Mouse (Mus musculus): ENCODE measurements around the gene Syndig1.
A peak's percentile ranks its signal among the peaks of the same experiment; 100 is the strongest.

Syndig1 gene

DNA sequence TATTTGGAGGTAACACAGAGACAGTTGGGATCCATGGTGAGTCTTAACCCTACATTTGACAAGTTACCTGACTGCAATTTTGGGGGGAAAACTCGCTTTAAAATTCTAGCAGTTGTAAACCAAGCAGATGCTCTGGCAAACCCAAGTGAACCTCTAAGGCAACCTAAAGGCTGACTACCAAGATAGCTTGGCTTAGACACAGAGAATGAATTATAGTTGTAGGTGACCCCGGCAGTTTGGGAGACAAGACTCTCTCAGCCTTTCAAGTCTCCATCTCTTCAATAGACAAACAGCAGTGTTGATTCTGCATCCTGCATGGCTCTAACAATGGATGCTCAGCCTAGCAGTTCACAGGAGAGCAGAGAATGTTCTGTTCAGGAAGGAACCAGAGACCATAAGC lies at the start of gene Syndig1:
Gene Syndig1 (plus strand): TSS at position 301 of the 400 bp plus-strand sequence.
- DNase-seq, result no peak

DNA sequence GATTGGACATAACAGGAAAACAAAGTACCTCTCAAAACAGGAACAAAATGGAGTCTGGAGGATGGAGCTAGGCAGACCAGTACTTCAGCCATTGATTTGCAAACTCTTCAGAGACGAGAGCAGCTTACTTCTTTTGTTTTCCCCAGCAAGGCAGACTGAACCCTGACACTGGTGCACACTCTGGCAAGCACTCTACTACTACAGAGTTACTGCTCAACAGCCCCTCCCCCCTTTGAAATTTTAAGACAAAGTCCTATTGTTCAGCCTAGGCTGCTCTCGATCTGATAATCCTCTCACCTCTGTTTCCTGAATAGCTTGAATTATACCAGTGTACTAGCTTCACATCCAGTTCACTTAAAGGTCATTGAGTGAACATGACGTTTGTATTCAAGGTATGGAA lies 30.4 kb upstream of the Syndig1 start:
- DNase-seq, result no peak

DNA sequence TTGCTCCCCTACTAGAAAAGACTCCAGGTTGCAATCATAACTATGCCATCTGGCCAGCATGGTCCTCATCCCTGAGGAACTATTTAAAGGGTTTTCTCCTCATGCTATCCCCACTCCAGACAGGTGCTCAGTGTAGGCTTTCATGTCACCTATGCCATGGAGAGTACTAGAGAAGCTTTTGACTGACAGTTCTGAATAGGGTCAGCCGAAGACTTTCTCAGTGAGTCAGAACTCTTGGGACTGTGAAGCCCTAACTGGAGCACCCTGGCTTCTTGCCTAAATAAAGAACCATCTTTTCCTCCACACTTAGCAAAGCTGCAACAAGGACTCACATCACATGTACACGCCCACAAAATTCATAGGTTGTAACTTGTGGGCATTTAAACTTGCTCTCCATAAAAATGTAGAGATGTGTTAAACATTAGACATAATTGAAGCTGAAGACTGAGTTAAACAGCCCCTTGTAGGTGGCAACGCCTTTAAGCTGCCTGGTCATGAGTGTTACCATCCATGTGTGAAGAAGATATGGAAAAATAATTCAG lies 24.3 kb upstream of the Syndig1 start:
- no peak for DNase-seq

DNA sequence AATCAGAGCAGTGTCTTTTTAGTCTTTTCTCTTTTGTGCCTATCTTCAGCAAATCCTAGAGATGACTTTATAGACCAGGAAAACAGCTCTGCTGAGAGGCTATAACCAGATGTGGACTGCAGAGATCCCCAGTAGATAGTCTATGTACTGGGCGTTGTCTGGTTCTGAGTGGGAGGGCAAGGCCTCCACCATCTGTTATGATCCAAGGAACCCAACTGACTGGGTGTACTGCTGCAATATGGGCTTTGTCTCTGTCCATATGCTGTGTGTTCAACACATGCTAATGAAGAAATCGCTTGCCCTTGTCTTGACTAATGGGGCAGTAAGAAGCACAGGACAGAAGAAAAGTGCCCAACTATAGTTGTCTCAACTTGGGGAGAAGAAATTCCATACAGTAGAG lies 23.8 kb upstream of the Syndig1 start:
- no peak for DNase-seq

DNA sequence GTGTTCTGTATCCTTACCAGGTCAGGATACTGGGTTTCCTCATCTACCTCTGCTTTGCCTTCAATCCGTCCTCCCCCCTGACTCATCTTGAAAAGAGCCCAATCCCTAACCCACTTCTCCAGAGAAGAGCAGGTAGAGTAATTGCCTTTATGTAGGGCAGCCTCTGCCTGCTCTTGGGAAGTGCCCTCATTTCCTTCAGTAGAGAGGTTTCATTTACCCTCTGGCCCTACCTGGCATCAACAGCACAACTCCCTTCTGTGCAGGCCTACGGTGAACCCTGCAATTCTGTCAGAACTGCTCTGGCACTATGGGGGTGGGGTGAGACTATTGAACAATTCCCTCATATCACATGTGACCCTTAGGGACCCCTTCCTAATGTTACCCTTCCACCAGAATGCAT lies 16.1 kb upstream of the Syndig1 start:
- DNase-seq, result no peak

DNA sequence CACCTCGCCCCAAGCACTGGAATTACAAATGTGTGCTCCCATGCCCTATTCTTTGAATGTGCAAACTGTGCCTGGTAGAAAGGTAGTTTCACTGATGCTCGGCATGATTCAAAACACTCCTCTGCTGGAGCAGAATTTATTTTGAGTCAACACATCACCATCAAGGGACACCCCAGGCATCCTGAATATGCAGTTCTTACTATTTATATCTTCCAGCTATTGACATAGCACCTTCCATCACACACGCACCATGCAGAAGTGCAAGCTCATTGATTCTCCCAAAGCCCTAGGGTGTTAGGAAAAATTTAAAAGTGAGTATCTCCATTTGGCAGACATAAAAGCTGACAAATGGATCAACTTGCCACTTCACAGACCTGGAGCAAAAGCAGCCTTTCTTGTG lies 10.6 kb upstream of the Syndig1 start:
- no peak for DNase-seq

DNA sequence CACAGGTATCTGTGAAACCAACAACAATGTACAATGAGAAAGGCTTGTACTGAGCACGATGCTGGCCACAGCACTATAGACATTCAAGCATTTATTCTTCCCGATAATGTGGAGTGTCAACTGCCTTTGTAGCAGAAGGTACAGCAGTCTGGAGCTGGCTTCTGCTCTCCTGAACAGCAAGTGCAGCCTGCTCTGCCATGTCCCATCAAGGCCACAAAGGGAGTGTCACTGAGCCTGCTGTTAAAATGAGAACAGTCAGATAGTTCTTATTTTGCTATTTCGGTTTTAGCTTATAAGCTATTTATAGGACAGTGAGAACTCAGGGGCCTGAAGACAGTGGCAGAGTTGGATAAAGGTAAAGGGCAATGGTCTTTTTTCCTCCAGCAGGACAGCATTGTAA lies 9.3 kb upstream of the Syndig1 start:
- DNase-seq, result no peak

DNA sequence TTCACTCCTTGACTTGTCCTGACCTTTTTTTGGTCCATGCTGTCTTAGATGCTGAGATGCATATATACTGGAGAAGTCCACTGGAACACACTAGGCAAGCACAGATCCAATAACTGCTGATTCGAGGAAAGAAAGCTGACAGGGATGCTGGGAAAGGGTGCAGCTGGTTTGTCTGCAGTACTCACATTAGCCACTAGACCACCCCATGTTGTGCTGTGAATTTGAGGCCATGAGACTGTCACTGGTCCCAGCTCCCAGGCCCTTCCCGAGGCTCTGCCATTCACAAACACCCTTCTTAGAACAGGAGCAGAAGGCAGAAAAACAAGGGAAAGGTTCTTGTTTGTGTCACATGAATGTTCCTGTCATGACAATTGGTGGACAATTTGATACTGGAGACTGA lies 8.8 kb upstream of the Syndig1 start:
- DNase-seq, result no peak

DNA sequence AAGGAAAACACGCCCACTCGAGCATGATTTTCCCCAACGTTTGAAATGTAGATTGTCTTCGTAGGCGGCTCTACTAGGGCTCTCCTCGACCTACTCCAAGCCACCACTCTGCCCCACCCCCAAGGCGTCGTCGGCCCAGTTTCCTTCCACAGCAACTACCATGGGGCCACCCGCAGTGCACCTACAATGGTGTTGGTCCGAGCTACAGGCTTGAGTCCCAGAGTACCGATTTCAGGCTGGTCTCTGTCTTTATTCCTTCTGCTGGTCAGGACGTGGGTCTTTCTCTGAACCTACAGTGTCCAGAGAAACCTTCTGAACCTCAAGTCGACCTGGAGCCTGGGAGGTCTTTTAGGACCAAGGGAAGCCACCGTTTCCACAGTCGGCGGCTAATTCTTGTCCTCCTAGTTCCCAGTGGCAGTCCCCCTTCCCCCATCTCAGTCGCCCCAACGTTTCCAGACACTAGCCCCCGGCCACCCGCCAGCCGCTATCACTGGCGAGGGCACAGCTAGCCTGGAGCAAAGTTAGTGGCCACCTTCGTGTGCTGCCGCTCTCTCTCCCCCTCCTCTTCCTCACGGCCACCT lies 1.0 kb downstream of the Syndig1 start:
- DNase-seq, result peak; percentile 46

DNA sequence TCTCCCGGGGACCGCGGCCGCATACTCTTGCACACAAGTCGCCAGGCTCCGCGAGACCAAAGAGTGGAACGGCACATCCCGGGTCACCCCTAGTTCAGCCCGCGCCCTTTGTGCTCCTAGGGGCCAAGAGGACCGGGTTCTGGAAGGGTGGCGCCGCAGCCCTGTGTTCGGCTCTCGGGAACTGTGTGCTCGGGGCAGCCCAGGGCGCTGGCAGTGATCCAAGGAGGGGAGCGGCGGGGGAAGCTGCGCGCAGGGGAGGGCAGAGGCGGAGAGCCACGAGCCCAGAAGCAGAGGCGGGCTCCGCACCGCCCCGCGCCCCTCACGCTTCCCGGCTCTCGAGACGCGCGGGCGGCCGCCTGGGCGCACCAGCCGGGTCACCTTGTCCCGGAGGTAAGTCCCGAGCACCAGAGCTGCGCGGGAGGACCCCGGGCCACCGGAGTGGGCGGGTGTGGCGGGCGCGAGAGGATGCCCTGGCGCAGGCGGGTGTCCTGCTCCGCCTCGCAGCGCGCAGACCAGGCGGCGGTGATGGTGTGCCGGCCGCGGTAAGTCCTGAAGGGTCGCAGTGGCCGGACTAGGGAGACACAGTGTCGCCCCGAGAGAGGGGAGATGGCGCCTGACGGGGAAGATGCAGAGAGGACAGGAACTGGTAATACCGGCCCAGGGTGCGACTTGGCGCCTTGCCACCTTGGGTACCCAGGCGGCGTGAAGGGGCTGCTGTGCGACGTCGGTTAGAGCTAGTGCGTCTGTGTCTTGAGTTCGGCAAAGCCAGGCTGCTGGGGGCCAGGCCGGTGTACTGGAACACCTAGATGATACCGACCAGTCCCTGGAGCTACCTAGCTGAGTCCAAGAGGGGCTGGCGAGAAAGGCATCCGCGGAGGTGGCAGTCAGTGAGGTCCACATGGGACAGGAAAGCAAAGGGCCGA lies 1.8 kb downstream of the Syndig1 start, which contains the start of gene C530025M09Rik:
Gene C530025M09Rik (minus strand): TSS at position 678 of the 923 bp plus-strand sequence.
- DNase-seq, result peak; percentile 68

DNA sequence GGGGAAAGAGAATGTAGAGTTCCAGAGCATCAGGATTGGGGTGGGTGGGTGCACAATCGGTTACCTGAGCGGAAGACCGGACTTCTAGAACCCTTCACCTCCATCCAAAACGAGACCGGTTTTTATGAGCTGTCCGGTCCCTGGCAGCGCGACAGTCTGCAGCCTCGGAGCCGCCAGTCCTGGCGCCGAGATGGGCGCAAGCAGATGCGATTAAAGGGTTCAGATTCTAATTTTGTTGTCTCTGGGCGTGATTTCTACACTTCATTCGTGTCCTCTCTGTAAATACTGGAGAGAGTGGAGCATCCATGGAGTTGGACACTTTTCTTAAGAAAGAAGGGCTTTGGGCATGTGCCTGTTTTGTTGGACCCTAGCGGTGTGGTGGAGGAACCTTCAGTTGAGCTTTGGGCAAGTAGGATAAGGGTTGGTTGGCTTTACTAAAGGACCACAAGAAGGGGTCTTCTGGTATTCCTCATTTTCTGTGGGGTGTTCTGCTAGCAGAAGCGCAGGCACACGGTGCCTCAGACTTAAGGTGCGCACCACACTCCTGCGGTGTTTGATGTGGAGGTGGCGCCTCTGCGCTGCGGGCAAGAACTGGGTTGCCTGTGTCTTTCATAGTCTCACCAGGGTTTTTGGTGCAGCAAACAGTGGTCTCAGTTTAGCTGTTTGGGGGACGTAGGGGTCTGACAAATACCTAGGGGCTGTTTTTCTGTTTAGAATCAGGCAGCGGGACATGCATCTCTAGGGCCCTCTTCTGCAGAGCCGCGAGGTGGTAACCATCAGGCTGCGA lies 2.6 kb downstream of the Syndig1 start:
- peak; percentile 42 for DNase-seq

DNA sequence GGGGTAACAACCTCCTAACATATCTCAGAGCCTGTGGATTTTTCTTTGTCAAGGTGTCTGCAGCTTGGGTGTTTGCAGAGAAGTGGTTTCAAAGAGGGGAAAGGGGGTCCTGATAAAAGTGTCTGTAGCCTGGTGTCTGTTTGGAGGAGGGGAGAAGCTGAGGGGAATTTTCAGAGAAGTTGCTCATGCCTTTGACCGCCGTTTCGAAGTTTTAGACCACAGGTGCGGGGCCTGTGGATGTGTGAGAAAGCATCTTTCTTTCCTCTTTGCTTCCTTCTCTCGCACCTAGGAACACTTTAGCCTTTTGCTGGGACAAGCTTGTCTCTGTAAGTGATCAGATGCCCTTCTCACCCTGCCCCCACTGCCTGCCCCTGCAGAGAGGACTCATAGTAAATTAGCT lies 3.3 kb downstream of the Syndig1 start:
- no peak for DNase-seq

DNA sequence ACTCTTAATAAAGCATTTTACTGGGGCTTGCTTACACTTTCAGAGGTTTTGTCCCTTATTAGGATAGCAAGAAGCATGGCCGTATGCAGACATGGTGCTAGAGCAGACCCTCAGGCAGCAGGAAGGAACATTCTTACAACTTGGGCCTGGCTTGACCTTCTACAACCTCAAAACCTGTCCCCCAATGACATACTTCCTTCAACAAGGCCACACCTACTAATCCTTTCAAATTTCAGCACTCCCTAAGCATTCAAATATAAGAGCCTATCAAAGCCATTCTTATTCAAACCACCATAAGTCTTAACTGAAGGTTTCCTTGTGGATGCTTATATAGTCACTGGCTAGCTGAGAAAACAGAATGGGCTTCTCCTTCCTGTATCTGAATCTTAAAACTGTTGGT lies 6.1 kb downstream of the Syndig1 start:
- no peak for DNase-seq

DNA sequence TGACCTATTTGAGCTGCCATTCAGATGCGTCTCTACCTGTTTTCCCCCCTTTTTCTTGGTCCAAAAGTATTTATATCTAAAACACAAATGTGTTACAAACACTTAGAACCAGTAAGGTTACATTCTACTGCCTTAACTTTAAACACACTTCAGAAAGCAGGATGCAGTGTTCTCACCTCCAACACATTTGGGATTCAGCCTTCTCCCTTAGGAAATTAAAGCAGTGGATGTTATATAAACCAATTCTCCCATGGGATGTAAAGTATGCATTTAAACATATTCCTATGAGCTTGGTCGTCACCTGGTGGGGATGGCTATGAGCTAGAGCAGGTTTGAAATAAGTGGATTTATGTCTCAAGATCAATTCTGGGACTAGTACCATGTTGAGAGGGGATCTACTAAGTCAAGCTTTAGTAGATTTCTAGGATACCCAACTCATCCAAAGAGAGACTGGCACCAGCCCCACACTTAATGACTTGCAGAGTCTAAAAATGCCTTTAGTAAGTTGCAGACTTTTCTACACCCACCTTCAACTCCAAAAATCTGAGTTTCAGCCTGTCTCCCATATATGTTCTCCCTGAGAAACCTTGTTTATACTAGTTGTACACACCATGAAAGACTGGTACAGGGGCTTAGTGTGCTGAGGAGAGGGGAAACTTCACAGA lies 7.6 kb downstream of the Syndig1 start:
- no peak for DNase-seq

DNA sequence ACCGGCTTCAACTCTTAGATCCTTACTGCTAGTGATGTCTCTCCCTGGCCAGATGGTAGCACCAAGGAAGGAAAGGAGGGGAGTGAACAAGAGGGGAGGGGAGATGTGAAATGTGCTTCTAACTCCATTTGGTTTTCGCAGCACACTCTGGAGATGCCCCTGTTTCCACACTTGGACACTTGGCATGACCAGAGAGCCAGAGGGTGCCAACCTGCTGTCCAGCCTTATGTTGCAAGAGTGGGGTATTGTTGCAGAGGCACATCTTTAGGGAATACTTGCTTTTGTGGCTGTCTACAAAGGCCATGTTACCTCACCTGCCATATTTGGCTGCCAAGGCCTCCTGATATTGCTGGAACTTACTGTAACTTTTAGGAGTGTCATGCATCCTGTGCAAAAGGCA lies 10.7 kb downstream of the Syndig1 start:
- peak; percentile 51 for DNase-seq

DNA sequence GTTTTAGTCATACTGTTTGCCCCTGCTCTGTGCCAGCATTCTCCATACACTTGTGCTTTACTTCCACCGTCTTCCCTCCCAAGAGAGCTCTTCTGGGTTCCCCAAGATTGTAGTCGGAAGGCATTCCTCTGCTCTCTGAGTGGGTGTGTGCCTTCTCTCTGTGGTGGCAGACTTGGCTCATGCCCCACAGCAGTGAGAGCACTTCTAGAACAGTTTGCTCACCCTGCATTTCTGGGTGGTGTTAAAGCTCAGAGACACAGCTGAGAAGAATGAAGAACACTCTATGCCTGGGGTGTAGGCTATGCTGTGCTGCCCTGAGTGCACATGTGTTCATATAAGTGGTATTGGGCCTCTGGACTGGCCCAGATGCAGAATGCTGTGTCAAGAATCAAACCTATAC lies 15.6 kb downstream of the Syndig1 start:
- DNase-seq, result no peak

DNA sequence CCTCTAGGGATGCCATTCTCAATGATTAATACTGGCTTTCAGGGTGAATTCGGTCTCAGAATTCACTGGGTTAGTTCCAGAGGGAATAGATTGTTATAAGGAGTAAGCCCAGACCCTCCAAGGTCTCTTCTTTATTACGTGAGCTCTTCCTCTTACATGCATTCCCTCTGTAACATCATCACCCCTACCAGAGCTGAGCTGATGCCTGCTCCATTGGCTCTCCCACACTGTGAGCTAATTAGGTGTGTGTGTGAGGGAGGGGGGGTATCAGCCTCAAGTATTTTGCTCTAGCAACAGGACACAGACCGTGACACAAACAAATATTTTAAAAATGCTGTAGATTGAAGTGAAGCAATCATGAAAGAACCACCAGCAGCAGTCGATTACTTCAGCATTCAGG lies 19.8 kb downstream of the Syndig1 start:
- no peak for DNase-seq

DNA sequence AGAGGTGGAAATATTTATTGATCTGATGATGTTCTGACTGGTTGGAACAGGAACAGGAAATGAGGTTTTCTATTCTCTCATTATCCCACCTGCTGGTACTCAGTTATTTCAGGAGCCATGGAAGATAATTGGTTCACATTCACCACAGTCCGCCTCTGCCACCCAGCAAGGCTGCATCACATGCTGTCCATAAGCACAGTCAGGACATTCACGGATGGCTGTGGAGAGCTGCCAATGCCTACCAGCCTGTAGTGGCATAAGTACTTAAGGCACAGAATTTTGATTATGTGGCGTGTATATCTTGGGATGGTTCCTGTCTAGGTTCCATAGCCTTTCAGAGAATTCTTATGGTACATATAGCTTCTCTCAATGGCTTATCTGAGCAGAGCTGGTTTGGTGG lies 32.0 kb downstream of the Syndig1 start:
- no peak for DNase-seq

DNA sequence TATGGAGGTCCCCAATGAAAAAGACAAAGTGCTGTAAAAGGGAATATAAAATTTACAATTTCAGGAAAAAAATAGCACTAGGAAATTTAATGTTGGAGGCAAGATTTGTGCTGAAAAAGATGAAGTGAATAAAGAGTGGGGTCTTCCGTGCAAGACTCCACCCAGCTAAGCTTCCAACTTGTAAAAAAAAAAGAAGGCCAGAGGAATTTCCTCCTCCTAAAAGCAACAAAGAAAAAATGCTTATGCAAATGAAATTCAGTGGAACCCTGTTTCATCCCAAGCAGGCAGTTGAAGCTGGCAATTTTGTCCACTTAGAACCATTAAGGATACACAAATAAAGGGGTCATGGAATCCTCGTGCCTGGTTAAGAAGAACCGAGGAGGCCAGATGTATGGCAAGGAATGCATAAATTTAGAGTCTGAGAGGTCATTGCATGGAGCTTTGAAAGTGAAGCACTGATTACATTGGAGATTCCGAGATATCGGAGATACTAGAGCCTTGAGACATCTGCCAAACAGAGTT lies 37.0 kb downstream of the Syndig1 start:
- no peak for DNase-seq

DNA sequence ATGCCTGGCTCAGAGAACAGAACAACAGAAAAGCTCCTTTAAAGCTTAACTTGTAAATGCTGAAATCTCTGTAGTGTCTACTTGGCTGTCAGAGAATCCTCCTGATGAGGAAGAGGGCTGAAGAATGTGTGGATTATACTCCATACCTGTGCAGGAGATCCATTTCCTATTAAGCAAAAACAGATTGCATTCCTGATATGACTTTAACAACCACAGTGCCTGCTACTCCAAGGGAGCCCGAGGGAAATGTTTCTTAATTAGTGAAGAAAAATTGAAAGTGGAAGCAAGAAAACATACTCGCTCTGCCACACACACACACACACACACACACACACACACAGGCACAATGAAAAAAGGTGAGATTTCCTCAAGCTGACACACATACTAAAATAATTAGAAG lies 41.5 kb downstream of the Syndig1 start:
- DNase-seq, result no peak

DNA sequence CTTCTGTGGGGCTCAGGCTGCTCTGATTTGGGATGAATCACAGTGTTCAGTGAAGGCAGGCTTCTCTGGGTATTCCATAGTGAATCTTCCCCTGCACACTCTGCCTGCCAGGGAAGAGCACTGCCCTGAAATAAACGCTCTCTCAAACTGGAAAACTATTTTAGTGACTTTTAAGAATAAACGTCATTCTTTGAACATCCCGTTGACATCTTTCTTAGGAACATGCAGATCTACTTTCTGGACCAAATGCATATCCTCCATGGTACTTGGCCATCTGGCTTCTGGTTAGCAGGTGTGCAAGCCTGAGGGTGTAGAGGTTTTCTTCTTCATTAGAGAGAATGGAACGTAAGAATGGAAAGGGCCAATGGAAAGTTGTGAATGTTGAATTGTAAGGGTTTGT lies 43.5 kb downstream of the Syndig1 start:
- no peak for DNase-seq

DNA sequence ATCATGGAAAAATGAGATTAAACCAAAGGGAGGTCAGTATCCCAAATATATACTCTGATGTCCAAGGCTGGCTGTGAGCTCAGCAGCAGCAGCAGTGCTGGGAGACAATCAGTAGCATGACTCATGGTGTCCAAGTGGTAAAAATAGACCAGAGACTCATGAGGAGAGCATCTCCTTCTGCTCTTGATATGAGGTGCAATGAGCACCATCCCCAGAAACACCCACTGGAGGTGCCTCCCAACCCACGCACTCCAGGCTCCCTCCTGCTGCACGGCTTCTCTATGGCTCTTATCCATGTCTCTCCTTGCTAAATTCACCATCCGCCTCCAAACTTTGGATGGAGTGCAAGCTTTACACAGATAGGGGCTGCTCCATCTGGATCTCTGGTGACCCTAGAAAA lies 44.3 kb downstream of the Syndig1 start:
- peak; percentile 49 for DNase-seq

DNA sequence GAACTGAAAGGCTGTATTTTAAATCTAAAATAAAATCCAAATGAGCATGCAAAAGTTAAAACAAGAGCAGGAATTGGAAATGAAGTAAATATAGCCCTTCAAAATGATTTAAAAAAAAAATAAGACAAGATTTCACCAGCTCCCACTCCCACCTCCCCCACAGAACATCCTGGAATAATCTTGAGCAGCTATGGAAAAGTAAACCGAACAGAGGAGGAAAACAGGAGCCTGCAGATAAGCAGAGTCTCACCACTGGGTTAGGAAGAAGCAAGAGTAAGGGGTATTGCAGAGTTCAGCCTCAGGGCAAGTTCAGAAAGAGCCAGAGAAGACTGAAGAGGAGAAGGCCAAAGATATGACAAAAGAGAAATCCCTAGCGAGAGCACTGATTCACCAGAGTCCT lies 48.9 kb downstream of the Syndig1 start:
- no peak for DNase-seq
